Mouse (Mus musculus) left cerebral cortex, postnatal 4 days (tissue): ENCODE measurements around the gene Sufu. TPM values are rescaled to one million over a fixed set of nuclear protein-coding genes. Genes with fewer than 3 reads are reported as not detected.

Experiments
- DNase-seq: peaks from one replicate; pipeline ENCODE4 v3.0.0-alpha.2; 2022
- intact Hi-C: fragments of 180-260 bp; cut with DNase I; formaldehyde crosslinking; loops from one replicate; pipeline ENCODE4 v1.15.1; 2025
- total RNA-seq, 2 experiments: library from RNA; stranded (reverse); gene quantifications; 2 replicates each; pipeline ENCODE4 v1.2.3; 2021

The Sufu gene
- total RNA-seq, 2 experiments from 2014 or later: 22.2 to 23.9 TPM

GRCm38 (mm10) chr19:46507181-46507581 lies 110.5 kb downstream of the Sufu start:
- intact Hi-C loops: no loop called here
- peak; percentile 59 for DNase-seq

DNA sequence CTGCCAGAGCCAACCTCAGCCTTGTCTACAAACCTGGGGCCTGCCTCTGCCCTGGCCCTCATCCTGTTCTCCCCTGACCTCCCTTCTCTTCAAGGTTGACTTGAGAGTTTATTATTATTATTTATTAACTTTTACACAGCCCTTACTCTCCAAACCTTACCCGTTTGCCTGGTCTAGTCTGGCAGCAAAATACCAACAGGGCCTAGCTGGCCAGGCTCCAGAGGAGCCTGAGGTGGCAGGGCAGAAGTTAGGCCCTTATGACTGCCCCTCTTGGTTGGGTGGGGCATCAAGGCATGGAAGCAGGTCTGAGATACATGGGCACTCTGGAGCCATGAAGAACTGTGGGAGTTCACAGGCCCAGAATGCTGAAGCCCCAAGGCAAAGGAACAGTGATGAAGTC lies 111.1 kb downstream of the Sufu start:
- DNase-seq: no peak
- intact Hi-C loops: no loop called here

- intact Hi-C loops: no loop called here
Measured at GRCm38 (mm10) chr19:46508738-46509137, 112.0 kb downstream of the Sufu start.

DNA sequence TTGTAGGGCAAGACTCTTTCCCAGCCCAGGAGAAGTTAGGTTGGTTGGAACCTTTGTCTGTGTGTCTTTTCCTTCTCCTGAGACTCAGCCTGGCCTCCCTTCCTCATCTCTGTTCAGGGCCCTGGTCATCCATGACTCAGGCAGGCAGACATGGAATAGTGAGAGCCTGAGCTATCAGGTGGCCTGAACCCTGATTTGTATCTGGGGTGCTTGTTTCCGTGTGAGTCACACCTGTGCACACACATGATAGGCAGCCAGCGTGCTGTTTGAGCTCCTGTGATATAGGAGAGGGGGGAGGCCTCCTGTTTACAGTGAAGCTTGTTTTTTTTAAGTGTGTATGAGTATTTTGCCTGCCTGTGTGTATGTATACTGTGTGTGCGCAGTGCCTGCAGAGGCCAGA lies 112.5 kb downstream of the Sufu start:
- no peak for DNase-seq
- intact Hi-C loops: no loop called here

More at GRCm38 (mm10) chr19:46508738-46509137, 112.0 kb downstream of the Sufu start:
- no peak for DNase-seq

- intact Hi-C loops: no loop called here
Measured at GRCm38 (mm10) chr19:46509736-46510135, 113.0 kb downstream of the Sufu start.

DNA sequence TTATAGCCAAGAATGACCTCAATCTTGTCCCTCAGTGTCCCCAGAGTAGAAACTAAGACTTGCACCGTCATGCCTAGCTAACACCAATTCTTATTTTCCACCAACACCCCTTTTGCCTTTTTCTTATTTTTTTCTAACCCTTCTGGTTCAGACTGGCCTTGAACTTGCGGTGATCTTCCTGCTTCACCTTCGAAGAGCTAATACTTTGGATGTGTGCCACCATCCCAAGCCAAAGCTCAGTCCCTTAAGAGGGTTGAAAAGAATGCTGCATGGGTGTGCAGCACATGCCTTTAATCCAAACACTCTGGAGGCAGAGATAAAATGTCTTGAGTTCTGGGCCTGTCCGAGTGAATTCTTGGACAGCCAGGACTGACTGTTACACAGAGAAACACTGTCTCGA lies 113.7 kb downstream of the Sufu start:
- intact Hi-C loops: no loop called here
- DNase-seq: no peak

More at GRCm38 (mm10) chr19:46509736-46510135, 113.0 kb downstream of the Sufu start:
- DNase-seq: no peak

GRCm38 (mm10) chr19:46510824-46511223 lies 114.1 kb downstream of the Sufu start:
- DNase-seq: no peak
- intact Hi-C loops: no loop called here

- intact Hi-C loops: no loop called here
- no peak for DNase-seq
Measured at GRCm38 (mm10) chr19:46511263-46511662, 114.6 kb downstream of the Sufu start.

- intact Hi-C loops: no loop called here
- DNase-seq: no peak
Measured at GRCm38 (mm10) chr19:46514387-46514786, 117.7 kb downstream of the Sufu start.

- DNase-seq: no peak
- intact Hi-C loops: no loop called here
Measured at GRCm38 (mm10) chr19:46515287-46515821, 118.7 kb downstream of the Sufu start.

- intact Hi-C loops: no loop called here
- DNase-seq: no peak
Measured at GRCm38 (mm10) chr19:46516667-46517528, 120.2 kb downstream of the Sufu start.

- no peak for DNase-seq
- intact Hi-C loops: no loop called here
Measured at GRCm38 (mm10) chr19:46517529-46518351, 121.0 kb downstream of the Sufu start.

GRCm38 (mm10) chr19:46518352-46518787 lies 121.7 kb downstream of the Sufu start:
- intact Hi-C loops: no loop called here
- no peak for DNase-seq

GRCm38 (mm10) chr19:46518828-46519621 lies 122.3 kb downstream of the Sufu start:
- DNase-seq: no peak
- intact Hi-C loops: no loop called here

GRCm38 (mm10) chr19:46521698-46522097 lies 125.0 kb downstream of the Sufu start:
- no peak for DNase-seq
- intact Hi-C loops: no loop called here

DNA sequence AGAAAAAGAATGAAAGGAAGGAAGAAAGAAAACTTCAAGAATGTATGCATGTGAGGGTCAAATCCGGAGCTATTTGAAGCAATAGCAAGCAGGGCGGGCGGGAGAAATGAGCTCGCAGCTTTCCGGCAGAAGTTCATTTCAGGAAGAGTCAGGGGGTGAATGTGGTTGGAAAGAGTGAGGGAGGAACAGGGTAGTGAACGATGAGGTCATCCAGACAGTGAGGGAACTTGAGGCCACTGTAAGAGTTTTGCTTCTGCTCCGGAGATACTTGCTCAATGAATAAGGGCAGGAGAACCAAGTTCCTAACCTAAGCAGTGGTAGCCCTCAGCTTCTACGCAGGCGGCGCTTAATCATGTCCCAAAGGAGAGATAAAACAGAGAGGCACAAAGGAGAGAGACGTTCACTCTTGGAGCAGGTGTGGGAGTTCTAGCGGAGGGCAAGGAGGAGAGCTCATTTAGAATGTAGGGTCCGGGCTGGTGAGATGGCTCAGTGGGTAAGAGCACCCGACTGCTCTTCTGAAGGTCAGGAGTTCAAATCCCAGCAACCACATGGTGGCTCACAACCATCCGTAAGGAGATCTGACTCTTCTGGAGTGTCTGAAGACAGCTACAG lies 125.8 kb downstream of the Sufu start:
- intact Hi-C loops: no loop called here
- no peak for DNase-seq

DNA sequence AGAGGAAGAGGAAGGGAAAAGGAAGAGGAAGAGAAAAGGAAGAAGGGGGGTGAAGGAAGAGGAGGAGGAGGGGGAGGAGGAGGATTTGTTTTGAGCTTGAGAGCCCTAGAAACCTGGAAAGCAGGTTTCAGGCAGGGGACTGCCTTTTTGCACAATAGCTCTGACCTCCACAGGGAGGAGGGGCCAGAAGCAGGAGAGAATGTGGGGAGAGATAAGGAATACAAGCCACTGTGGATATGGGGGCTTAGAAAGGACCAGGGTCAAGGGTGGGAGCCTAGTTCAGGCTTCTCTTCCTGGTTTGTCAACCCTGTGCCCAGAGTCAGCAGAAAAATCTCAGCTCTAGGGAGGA lies 126.4 kb downstream of the Sufu start:
- intact Hi-C loops: no loop called here
- DNase-seq: no peak

DNA sequence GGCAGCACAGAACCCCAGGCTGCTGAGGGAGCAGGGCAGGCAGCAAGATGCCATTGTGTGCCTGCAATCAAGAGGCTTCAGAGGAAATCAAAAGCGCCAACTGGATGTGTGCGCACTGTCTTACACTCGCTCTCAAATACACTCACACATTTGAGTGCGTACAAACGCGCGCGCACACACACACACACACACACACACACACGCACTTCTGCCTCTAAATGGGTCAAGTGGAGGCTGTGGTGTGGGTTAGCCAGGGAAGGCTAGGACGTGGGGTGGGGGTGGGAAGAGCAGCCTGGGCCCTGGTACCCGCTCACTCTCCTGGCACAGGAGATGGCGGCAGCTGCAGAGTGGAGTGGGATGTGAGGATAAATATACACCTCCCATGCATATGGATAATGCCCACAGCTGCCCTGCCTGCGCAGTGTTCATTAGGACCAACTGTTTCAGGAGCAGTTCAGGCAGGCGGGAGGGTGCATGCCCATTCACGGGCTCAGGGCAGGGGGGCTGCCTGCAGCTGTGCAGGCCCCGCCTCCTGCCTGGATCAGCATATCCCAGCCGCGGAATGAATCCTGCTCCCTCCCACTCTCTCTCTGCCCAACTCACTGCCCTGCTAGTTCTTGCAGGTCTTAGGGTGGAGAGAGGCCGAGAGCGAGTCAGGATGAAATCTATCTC lies 126.9 kb downstream of the Sufu start:
- intact Hi-C loops: no loop called here
- peak; percentile 80 for DNase-seq

DNA sequence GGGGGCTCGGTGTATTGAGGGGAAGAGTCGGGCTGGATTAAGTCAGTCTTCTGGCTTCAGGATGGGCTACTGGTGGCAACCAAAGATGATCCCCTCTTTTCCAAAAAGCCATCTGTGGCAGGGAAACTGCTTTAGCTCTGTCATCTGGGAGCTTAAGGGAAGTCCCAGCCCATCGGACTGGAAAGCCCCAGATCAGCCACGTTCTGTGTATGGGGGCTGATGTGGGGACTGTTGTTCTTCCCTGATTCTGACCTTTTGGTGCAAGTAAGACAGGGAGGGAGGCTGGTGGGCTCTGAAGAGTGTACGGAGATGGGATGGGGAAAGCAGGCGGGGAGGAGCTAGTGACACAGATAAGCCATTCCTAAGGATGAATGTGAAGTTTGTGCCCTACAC lies 127.5 kb downstream of the Sufu start:
- intact Hi-C loops: no loop called here
- no peak for DNase-seq
